Mouse (Mus musculus) gastrocnemius, adult 18-20 months (tissue): ENCODE measurements at regions not wholly inside any gene's neighbourhood (a gene's known extent, or its start where the extent isn't known, plus 50 kb on each side); places are given as distances from the start of the nearest gene placed in this dataset.

Experiments
- DNase-seq: peaks from one replicate; pipeline ENCODE4 v3.0.0; 2021; ENCODE audit warnings: low spot score

GRCm38 (mm10) chr2:109576946-109577345, 97.6 kb upstream of the Bdnf start:
- no peak for DNase-seq

- DNase-seq, result no peak
These were observed 95.6 kb upstream of the Bdnf start for GRCm38 (mm10) chr2:109578870-109579310.

- no peak for DNase-seq
These were observed 56.0 kb upstream of the Bdnf start for GRCm38 (mm10) chr2:109618341-109619058.

GRCm38 (mm10) chr2:109619676-109620075, 54.8 kb upstream of the Bdnf start:
- DNase-seq, result no peak

GRCm38 (mm10) chr2:109621595-109621994, 52.9 kb upstream of the Bdnf start:
- DNase-seq, result no peak
